8 mouse cellular contexts compared by ENCODE assay signal in the genomic region with DNA sequence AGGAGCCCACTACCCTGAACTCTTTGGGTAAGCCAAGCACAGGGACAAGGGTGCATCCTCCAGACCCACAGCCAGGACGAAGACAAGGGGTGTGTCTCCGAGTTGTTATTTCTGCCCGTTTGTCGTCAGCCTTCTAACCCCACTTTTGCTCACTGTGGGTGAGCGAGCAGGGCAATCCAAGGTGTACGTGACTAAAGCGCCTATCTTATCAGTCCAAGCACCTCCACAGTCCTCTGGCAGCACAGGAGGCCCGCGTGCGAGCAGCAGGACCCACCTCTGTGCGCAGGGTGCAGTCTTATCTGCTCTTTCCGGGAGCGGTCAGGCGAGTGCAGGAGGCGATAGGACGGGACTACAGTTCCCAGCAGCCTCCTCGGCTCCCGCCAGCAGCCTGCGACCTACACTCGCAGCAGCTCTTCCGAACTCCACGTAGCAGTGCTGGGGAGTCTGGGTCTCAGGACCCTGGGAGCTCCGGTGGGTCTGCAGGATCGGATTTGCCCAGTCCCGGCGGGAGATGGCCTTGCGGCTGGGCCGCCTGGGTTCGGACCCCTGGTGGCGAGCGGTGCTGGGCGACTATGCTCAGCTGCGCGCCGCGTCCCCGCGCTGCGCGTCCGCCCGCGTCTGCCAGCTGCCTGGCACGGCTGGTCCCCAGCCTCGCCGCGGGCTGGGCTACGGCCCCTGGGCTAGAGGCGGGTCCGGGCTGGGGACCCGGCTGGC. TPM values are rescaled to one million over a fixed set of nuclear protein-coding genes. Genes with fewer than 3 reads are reported as not detected.
DNase-seq lines count a peak whose midpoint lies in the region; ATAC-seq lines count a peak whose summit lies in the region.

Gene Cpox (plus strand): TSS at position 376 of the 714 bp plus-strand sequence.

- no peaks in the 10 kb centered on the region for H3K9me3 ChIP-seq in hindbrain, embryonic 15.5 days

- under 1% methylated on average over 44 of the region's 51 CpGs for WGBS in hindbrain, embryonic 15.5 days

- peak within 1 kb of the TSS; percentile 84 for H3K4me3 ChIP-seq in hindbrain, embryonic 15.5 days

- peaks cover 14% of the 10 kb centered on the region for H3K4me1 ChIP-seq in hindbrain, embryonic 15.5 days (replicated peaks)

- H3K9ac ChIP-seq in hindbrain, embryonic 15.5 days, result peak within 1 kb of the TSS; percentile 82

- peak; percentile 92 for DNase-seq in R1 (ENCODE audit: low read depth, low spot score)
- DNase-seq in cerebellum, postnatal 25 days, result peak; percentile 88
- DNase-seq in frontal cortex, postnatal 36 days (ENCODE audit: low spot score in 2 of 2), result peak; percentile 88 to 89
- DNase-seq in left cerebral cortex, adult 11 months (ENCODE audit: low spot score), result peak; percentile 75
- peak; percentile 82 to 85 for DNase-seq in lung, postnatal 4 days
- DNase-seq in retina, postnatal 7 days (ENCODE audit: low read depth, low spot score), result peak; percentile 64
- DNase-seq in urinary bladder, adult 2 months (ENCODE audit: low spot score), result peak; percentile 74

- H3K27me3 ChIP-seq in hindbrain, embryonic 15.5 days, result no peaks in the 10 kb centered on the region

- peaks cover 16% of the 10 kb centered on the region for H3K36me3 ChIP-seq in hindbrain, embryonic 15.5 days

- H3K27ac ChIP-seq in hindbrain, embryonic 15.5 days (replicated peaks), result peak within 1 kb of the TSS; percentile 89

- peak within 1 kb of the TSS; percentile 85 for H3K4me2 ChIP-seq in hindbrain, embryonic 15.5 days

- ATAC-seq in hindbrain, embryonic 15.5 days (ENCODE audit: low FRiP score, low read depth), result peak; percentile 100

RNA-seq across cellular contexts. Expression of gene Cpox, which starts in this region (rescaled TPM):
- 17.4 and 17.9 TPM in 2 replicates for polyA plus RNA-seq in hindbrain, embryonic 15.5 days (2015; fragmentation: Nextera tagmentation; extraction: Ambion mirVana)
- 20.3 and 26.5 TPM in 2 replicates for polyA plus RNA-seq in urinary bladder, adult 2 months (2012; rRNA removed)

Comparison
In these comparisons a context has a peak if more than half of its experiments do, and no peak if none do; other contexts are left out.
1. Peak in every context shown above with its lines: DNase-seq, ATAC-seq, H3K4me3 ChIP-seq and H3K27ac ChIP-seq.